Mouse (Mus musculus) CH12.LX (cell line): ENCODE data around the gene Gm20458.

Experiments
- CTCF ChIP-seq, 2 experiments: IDR thresholded peaks in 1 of 2; conservative IDR thresholded peaks in 1 of 2; 2 replicates each; pipeline ENCODE4 v1.5.1; 2011 to 2012; ENCODE audit warnings: low read depth in 2 of 2, low read length in 2 of 2, improper control_type of control experiment in 1 of 2, inconsistent platforms in 1 of 2, mild to moderate bottlenecking in 1 of 2, moderate library complexity in 1 of 2
- ETS1 ChIP-seq: conservative IDR thresholded peaks from 2 replicates; pipeline ENCODE4 v1.6.1; 2012; ENCODE audit warnings: low read depth, mild to moderate bottlenecking, inconsistent platforms, low read length, improper control_type of control experiment, moderate library complexity
- HCFC1 ChIP-seq: IDR thresholded peaks from 2 replicates; pipeline ENCODE4 v1.6.1; 2012; ENCODE audit warnings: low read depth, mild to moderate bottlenecking, inconsistent platforms, low read length, improper control_type of control experiment
- MAFK ChIP-seq: IDR thresholded peaks from 2 replicates; pipeline ENCODE4 v1.6.1; 2011; ENCODE audit warnings: low read length, improper control_type of control experiment; ENCODE audit not compliant: insufficient replicate concordance
- RAD21 ChIP-seq: IDR thresholded peaks from 2 replicates; pipeline ENCODE4 v1.6.1; 2011; ENCODE audit warnings: low read depth, mild to moderate bottlenecking, low read length, improper control_type of control experiment, moderate library complexity
- UBTF ChIP-seq: IDR thresholded peaks from 2 replicates; pipeline ENCODE4 v1.6.1; 2012; ENCODE audit warnings: low read depth, mild to moderate bottlenecking, inconsistent platforms, low read length, improper control_type of control experiment, moderate library complexity
- ZNF384 ChIP-seq: IDR thresholded peaks from 2 replicates; pipeline ENCODE4 v1.6.1; 2012; ENCODE audit warnings: low read depth, low read length, improper control_type of control experiment, inconsistent platforms

DNA sequence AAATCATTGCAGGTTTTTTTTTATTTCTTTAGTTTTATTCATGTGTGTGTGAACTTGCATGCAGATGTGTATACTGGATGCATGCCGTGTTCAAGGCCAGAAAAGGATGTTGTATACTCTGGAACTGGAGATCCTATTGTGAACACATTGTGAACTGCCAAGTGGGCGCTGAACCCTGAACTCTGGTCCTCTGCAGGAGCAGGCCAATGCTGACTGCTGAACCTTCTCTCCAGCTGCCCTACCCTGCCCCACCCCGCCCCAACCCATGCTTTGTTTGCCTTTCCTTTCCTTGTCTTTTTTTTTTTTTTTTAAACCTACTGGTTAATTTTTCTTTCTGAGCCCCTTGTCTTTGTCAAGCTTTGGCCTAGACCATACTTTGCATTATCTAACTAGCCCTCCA is 54.1 kb downstream of the Gm20458 start:
- no peak for TF ChIP-seq CTCF (conservative IDR thresholded peaks at IDR 0.05 in 1 of 2, IDR thresholded peaks at IDR 0.05 in 1 of 2; ENCODE audit: low read depth in 2 of 2, low read length in 2 of 2)
- TF ChIP-seq ETS1: no peak
- TF ChIP-seq UBTF: no peak
- TF ChIP-seq MAFK: no peak
- TF ChIP-seq ZNF384: no peak
- no peak for TF ChIP-seq HCFC1
- TF ChIP-seq RAD21: no peak
